Mouse (Mus musculus) liver, embryonic 14.5 days (tissue): ENCODE measurements around the gene Sept4. TPM values are rescaled to one million over a fixed set of nuclear protein-coding genes. Genes with fewer than 3 reads are reported as not detected.

Experiments used
- ATAC-seq: fragments of 200-750 bp; cut with Nextera tagmentation; 2 replicates; pipeline ENCODE4 v1.8.0; 2017; ENCODE audit warnings: moderate number of reproducible peaks, mild to moderate bottlenecking, moderate library complexity; ENCODE audit not compliant: insufficient read depth
- DNase-seq, 3 experiments: peaks; one replicate each; pipeline ENCODE4 v3.0.0-alpha.2; 2012 to 2013; ENCODE audit warnings: low read depth in 3 of 3, low spot score in 3 of 3
- H3K27ac ChIP-seq: fragments of 300-500 bp; sonication (generic); 2 replicates; pipeline ENCODE4 v1.5.1; 2014; ENCODE audit warnings: moderate library complexity, mild to moderate bottlenecking, control low read depth, inconsistent platforms
- H3K27me3 ChIP-seq: fragments of 300-500 bp; sonication (generic); 2 replicates; pipeline ENCODE4 v1.6.1; 2014; ENCODE audit warnings: mild to moderate bottlenecking, low read length, moderate library complexity; ENCODE audit not compliant: control insufficient read depth, insufficient read depth
- H3K36me3 ChIP-seq: fragments of 300-500 bp; sonication (generic); replicated peaks from 2 replicates; pipeline ENCODE4 v1.6.1; 2014; ENCODE audit warnings: low read depth; ENCODE audit not compliant: control insufficient read depth, insufficient read depth
- H3K4me1 ChIP-seq, 2 experiments: fragments of 200-500 bp in 1 of 2; fragments of 300-500 bp in 1 of 2; sonication (generic) in 1 of 2; replicated peaks; 2 replicates each; pipeline ENCODE4 v1.6.1; 2012 to 2014; ENCODE audit warnings: antibody characterized with exemption in 1 of 2, inconsistent platforms in 1 of 2, low read length in 1 of 2; ENCODE audit not compliant: control insufficient read depth in 2 of 2, insufficient read depth in 2 of 2
- H3K4me2 ChIP-seq: fragments of 300-500 bp; sonication (generic); 2 replicates; pipeline ENCODE4 v1.6.1; 2014; ENCODE audit warnings: low read depth, mild to moderate bottlenecking, control low read depth, moderate library complexity
- H3K4me3 ChIP-seq, 2 experiments: fragments of 200-500 bp in 1 of 2; fragments of 300-500 bp in 1 of 2; sonication (generic) in 1 of 2; 2 replicates each; pipeline ENCODE4 v1.5.1; 2012 to 2014; ENCODE audit warnings: low read depth in 2 of 2, low read length in 2 of 2, mild to moderate bottlenecking in 2 of 2, control low read depth in 1 of 2, inconsistent platforms in 1 of 2, moderate library complexity in 1 of 2; ENCODE audit not compliant: insufficient read depth in 1 of 2
- H3K9ac ChIP-seq: fragments of 300-500 bp; sonication (generic); replicated peaks from 2 replicates; pipeline ENCODE4 v1.6.1; 2014; ENCODE audit warnings: mild to moderate bottlenecking, control low read depth, moderate library complexity
- H3K9me3 ChIP-seq: fragments of 300-500 bp; sonication (generic); 2 replicates; pipeline ENCODE4 v1.6.1; 2016; ENCODE audit warnings: low read length, mixed read lengths; ENCODE audit not compliant: control insufficient read depth
- CTCF ChIP-seq: IDR thresholded peaks from 2 replicates; pipeline ENCODE4 v1.5.1; 2016; ENCODE audit warnings: antibody characterized with exemption, low read depth, control low read depth
- EP300 ChIP-seq: IDR thresholded peaks from 2 replicates; pipeline ENCODE4 v1.6.1; 2016; ENCODE audit warnings: antibody characterized with exemption, low read depth
- WGBS: fragments of 180-500 bp; shearing (Covaris S2); extraction: QIAGEN DNeasy Blood & Tissue Kit; methylation state at CpG from one replicate; pipeline ENCODE4 v1.1.7; 2014; ENCODE audit not compliant: insufficient replicate concordance; 5-methylcytosine and 5-hydroxymethylcytosine counted together
- polyA plus RNA-seq, 2 experiments: library from polyadenylated mRNA; depleted of rRNA in 1 of 2; stranded (reverse) in 1 of 2; unstranded in 1 of 2; fragments of >200 nt; fragmentation: Nextera tagmentation in 1 of 2; extraction: Ambion mirVana in 1 of 2; gene quantifications; 2 replicates each; pipeline versions ENCODE4 v1.2.1 to v1.2.3; 2012 to 2014

The Sept4 gene
- polyA plus RNA-seq, 2 experiments: 8.0 to 9.1 TPM

GRCm38 (mm10) chr11:87587211-87587874 lies 18.6 kb downstream of the Sept4 start:
- no peaks in the 10 kb centered on the region for H3K36me3 ChIP-seq
- no peak overlapping the region for H3K27ac ChIP-seq
- TF ChIP-seq EP300 (no peak), CTCF (no peak)
- H3K9ac ChIP-seq: no peak overlapping the region
- no peak for DNase-seq
- H3K4me2 ChIP-seq: no peak overlapping the region
- ATAC-seq: no peak
- H3K27me3 ChIP-seq: no peaks in the 10 kb centered on the region
- H3K4me3 ChIP-seq: no peak overlapping the region
- no peaks in the 10 kb centered on the region for H3K9me3 ChIP-seq
- 81% methylated on average over 5 of the region's 5 CpGs for WGBS
- H3K4me1 ChIP-seq: peaks cover 7 to 9% of the 10 kb centered on the region in 2 experiments

GRCm38 (mm10) chr11:87589605-87590004 lies 20.9 kb downstream of the Sept4 start:
- Histone ChIP-seq H3K9ac (no peak overlapping the region), H3K27ac (no peak overlapping the region), H3K4me2 (no peak overlapping the region), H3K36me3 (no peaks in the 10 kb centered on the region), H3K27me3 (no peaks in the 10 kb centered on the region), H3K4me3 (no peak overlapping the region), H3K4me1 (peaks cover 16 to 27% of the 10 kb centered on the region in 2 experiments), H3K9me3 (no peaks in the 10 kb centered on the region)
- DNase-seq (no peak), ATAC-seq (no peak)
- 84% methylated on average over 8 of the region's 8 CpGs for WGBS
- TF ChIP-seq CTCF (no peak), EP300 (no peak)

DNA sequence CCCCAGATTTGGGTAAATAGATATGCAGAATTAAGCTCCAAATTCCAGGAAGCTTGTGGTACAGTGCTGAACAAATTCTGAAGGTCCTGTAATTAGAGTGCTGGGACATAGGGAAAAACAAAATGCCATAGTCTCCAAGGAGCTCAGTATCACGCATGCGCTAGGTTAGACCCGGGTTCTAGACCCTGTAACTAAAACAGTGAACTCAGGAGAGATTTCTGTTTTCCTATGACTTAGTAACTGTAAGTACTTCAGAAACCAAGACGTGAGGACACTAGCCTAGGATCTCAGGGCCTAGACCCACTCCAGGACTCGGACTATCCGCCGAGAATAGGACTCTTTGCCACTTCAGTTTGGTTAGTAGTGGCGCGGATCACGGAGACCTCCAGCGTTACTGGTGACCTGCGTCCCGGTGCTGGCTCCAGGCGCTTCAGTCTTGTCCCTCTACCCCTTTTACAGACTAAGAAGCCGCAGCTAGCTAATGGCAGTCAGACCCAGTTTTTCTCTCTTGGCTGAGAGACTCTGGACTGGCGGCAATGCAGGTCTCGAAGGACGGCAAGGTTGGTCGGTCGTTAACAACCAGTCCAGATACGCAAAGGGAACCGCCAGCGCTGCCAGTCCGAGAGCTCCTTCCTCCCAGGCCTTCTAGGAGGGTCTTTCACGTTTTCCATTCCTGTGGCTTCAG lies 22.3 kb downstream of the Sept4 start:
- Histone ChIP-seq H3K4me2 (peak overlapping the region; percentile 85), H3K27ac (peak overlapping the region; percentile 85), H3K4me3 (peak overlapping the region; percentile 80 to 88), H3K4me1 (peaks cover 25 to 32% of the 10 kb centered on the region in 2 experiments), H3K27me3 (no peaks in the 10 kb centered on the region), H3K9me3 (no peaks in the 10 kb centered on the region), H3K9ac (peak overlapping the region; percentile 87), H3K36me3 (no peaks in the 10 kb centered on the region)
- ATAC-seq: no peak
- DNase-seq: no peak
- WGBS: 2% methylated on average over 25 of the region's 25 CpGs
- TF ChIP-seq EP300 (no peak), CTCF (no peak)

- Histone ChIP-seq H3K4me3 (peak within 1 kb of the TSS; percentile 80 to 88), H3K4me1 (peaks cover 27 to 34% of the 10 kb centered on the region in 2 experiments), H3K27me3 (no peaks in the 10 kb centered on the region), H3K27ac (peak within 1 kb of the TSS; percentile 85), H3K36me3 (no peaks in the 10 kb centered on the region), H3K4me2 (peak within 1 kb of the TSS; percentile 94), H3K9ac (peak within 1 kb of the TSS; percentile 87), H3K9me3 (no peaks in the 10 kb centered on the region)
- ATAC-seq (peak; percentile 96), DNase-seq (peak; percentile 100)
- WGBS: 0% methylated on average over 61 of the region's 61 CpGs
- TF ChIP-seq CTCF (no peak; the same call in none of the 2 replicates), EP300 (no peak)
Measured at GRCm38 (mm10) chr11:87591526-87592353, 23.0 kb downstream of the Sept4 start, which contains the start of gene Mtmr4. Mtmr4 (plus strand) TSS chr11:87592162.
